Mouse (Mus musculus): ENCODE measurements around the gene Kif26a. TPM values are rescaled to one million over a fixed set of nuclear protein-coding genes. Genes with fewer than 3 reads are reported as not detected.

The Kif26a gene
- total RNA-seq, 2 experiments from 2014 or later = not detected

DNA sequence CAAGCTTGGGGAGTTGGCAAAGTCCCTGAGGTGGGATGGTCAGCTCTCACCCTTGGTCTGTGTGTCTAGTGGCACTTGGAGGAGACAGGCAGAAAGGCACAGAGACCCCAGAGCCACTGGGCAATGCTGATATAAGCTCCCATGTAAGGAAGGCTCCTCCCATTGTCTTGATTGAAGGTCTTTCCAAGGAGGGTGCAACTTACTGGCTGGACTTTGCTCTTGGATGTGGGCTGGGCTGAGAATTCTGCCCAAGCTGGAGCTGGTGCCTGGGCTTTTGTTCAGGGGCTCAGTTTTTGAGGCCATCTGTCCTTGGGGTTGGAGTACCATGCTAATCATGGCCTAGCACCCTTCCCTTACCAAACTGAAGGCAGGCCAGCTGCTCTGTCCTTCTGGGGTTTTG lies 12.8 kb downstream of the Kif26a start:
- ATAC-seq (replicated peaks; ENCODE audit: poor library complexity, severe bottlenecking) = no peak

- ATAC-seq (replicated peaks; ENCODE audit: poor library complexity, severe bottlenecking) = no peak
Measured at GRCm38 (mm10) chr12:112163981-112164839, 18.2 kb downstream of the Kif26a start.

DNA sequence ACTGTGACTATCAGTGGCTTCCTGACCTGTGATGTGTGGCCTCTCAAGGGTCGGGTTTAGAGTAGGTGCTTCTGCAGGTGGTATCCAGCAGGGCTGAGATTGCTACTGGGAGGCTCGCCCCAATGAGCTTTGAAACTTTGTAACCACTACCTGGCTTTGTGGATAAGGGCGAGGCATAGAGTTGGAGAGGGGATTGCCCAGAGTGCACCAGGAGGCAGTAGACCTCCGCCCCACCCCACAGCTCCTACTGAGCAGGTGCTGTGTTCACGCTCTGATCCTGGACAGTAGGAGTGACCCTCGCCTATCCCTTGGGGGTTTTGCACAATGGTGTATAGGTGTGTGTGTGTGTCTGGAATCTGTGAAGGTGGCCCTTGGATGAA lies 18.8 kb downstream of the Kif26a start:
- ATAC-seq (replicated peaks; ENCODE audit: poor library complexity, severe bottlenecking) = no peak

- ATAC-seq (replicated peaks; ENCODE audit: poor library complexity, severe bottlenecking) = no peak
Measured at GRCm38 (mm10) chr12:112169240-112169639, 23.2 kb downstream of the Kif26a start.

DNA sequence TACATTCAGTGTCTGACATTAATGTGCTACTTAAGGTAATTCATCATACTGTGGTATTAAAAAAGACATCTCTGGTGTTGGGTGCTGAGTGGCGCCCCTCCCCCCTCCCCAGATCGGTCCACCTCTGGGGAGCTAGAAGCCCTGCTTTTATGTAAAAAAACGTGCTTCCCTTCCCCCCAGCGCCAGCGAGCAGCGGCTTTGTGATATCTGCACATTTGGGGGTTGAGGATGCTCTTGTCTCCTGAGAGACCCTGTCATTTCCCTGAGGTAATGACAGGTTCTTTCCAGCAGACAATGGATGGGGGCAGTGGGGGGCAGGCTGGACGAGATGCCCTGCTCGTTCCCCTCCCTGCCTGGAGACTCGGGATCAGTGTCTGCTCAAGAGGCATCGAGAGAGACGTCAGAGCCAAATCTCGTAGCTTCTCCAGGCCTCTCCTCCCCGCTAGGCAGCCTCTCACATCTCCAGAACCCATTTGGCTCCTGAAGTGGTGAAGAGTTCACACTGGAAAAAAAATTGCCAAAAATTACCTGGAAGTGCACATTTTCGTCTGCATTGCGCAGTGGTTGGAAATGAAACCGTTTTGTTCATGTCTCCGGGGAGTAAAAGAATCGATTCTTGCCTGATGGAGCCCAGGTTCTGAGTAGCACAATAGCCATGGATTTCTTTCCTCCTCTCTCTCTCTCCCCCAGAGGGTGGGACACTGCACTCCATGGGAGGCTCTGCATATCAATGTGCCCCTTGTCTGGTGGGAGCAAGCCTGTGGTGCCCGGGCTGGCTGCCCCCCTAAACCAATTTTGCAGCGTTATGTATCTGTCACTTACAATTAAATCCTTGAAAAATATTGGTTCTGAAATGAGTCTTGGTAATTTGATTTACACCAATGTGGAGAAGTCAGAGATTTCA lies 24.9 kb downstream of the Kif26a start:
- no peak for ATAC-seq (replicated peaks; ENCODE audit: poor library complexity, severe bottlenecking)

- ATAC-seq (replicated peaks; ENCODE audit: poor library complexity, severe bottlenecking) = no peak
Measured at GRCm38 (mm10) chr12:112171657-112172056, 25.6 kb downstream of the Kif26a start.

GRCm38 (mm10) chr12:112172214-112172613 lies 26.2 kb downstream of the Kif26a start:
- ATAC-seq (replicated peaks; ENCODE audit: poor library complexity, severe bottlenecking) = no peak

DNA sequence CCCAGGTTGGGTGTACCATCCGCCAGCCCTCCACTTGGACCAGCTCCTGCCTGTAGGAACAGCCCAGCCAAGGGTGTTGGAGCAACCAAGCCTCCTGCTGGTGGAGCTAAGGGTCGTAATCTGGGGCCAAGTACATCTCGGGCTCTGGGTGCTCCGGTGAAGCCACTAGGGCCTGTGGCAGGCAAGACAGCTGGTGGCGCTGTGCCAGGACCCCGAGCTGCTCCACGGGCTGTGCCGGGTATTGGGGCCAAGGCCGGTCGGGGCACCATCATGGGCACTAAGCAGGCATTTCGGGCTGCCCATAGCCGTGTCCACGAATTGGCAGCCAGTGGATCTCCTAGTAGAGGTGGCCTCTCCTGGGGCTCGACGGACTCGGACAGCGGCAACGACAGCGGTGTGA lies 31.7 kb downstream of the Kif26a start:
- ATAC-seq (replicated peaks; ENCODE audit: poor library complexity, severe bottlenecking) = no peak

GRCm38 (mm10) chr12:112179687-112180086 lies 33.7 kb downstream of the Kif26a start:
- ATAC-seq (replicated peaks; ENCODE audit: poor library complexity, severe bottlenecking) = no peak

- ATAC-seq (replicated peaks; ENCODE audit: poor library complexity, severe bottlenecking) = no peak
Measured at GRCm38 (mm10) chr12:112181921-112182608, 36.1 kb downstream of the Kif26a start.

DNA sequence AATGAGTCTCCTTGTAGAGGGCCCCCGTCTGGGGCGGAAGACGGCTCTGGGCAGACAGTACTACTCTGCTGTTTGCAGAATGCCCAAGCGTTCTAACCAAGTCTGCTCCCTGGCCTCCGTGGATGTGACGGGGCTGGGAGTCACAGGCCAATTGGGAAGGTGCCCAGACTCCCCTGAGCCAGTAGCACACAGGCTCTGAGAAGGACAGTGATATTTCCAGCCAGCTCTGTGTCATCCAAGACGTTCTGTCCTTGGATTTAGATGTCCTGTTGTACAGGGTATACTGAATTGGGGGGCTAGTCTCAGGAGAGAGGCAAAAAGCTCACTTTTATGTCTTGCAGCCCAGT lies 36.6 kb downstream of the Kif26a start:
- ATAC-seq (replicated peaks; ENCODE audit: poor library complexity, severe bottlenecking) = no peak

- no peak for ATAC-seq (replicated peaks; ENCODE audit: poor library complexity, severe bottlenecking)
Measured at GRCm38 (mm10) chr12:112183675-112184074, 37.7 kb downstream of the Kif26a start.

DNA sequence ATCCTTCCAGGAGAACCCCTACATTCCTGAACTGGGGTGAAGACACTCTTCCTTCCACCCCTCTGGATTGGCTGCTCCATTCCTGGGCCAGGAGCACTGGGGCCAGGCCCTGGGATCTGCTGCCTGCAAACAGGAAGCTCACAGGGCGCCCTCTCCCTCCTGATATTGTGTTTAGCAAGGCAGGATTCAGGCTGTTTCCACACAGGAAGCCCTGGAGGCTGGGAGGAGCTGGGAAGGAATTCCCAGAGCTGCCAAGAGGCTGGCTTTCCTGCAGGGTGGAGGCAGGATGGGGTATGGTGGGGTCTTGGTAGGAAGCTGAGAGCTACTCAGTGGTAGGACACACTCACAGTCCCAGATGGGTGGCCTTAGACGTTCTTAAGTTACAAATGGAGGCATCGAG lies 38.4 kb downstream of the Kif26a start:
- ATAC-seq (replicated peaks; ENCODE audit: poor library complexity, severe bottlenecking) = no peak

GRCm38 (mm10) chr12:112186899-112187298 lies 40.9 kb downstream of the Kif26a start:
- ATAC-seq (replicated peaks; ENCODE audit: poor library complexity, severe bottlenecking) = no peak

GRCm38 (mm10) chr12:112191753-112192152 lies 45.7 kb downstream of the Kif26a start:
- ATAC-seq (replicated peaks; ENCODE audit: poor library complexity, severe bottlenecking) = no peak

DNA sequence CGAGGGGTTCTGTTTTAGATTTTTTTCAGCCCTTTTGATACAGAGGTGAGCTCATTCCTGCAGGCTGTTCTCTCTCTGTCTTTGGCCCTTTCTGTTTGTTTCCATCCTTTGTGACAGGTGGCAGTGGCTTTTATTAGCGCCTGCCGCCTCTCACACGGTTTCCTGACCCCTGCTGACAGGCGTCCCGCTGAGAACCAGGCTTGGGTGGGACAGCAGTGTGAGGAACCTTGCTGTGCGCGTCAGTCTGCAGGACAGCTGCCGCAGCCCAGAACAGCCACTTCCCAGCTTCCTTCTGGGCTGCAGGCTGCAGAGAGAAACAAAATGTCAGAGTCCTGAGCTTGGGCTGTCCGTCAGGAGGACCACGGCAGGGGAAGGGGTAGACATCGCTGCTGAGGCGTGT lies 49.0 kb downstream of the Kif26a start:
- ATAC-seq (replicated peaks; ENCODE audit: poor library complexity, severe bottlenecking) = no peak

DNA sequence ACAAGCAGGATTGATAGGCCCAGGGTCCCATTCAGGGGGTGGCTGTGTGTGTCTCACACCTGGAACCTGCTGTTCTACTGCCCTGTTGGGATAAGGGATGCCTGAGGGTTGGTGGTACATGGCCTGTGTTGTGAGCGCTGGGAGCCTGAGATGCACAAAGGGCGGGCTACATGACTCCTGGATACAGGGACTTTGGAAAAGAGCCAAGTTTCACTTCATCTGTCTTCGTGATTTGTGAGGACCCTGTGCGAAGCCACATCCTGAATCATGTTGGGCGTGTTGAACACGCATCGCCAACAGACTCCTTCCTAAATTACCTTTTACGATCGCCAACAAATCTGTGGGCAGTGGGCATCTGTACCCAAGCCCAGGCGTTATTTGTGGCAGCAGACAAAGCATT lies 50.6 kb downstream of the Kif26a start:
- ATAC-seq (replicated peaks; ENCODE audit: poor library complexity, severe bottlenecking) = peak; percentile 14; the same call in 1 of the 2 replicates

GRCm38 (mm10) chr12:112199363-112199762 lies 53.4 kb downstream of the Kif26a start:
- ATAC-seq (replicated peaks; ENCODE audit: poor library complexity, severe bottlenecking) = no peak

DNA sequence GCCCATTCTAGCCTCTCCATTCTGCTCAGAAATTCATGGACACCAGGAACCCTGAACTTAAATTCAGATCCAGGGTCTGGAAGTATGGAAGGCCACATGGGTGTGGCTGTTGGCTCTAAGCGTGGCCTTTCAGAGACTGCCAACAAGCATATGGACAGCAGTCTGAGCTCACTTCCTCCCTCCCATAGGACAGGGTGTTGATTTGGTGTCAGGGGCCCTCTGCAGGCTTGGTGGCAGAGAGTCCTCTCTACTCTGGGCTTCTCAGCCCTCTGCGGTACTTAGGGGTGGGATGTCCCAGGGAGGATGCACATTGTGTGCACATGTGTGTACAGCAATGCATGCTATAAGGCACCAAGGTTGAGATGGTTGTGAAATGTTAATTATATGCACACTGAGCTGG lies 54.0 kb downstream of the Kif26a start:
- no peak for ATAC-seq (replicated peaks; ENCODE audit: poor library complexity, severe bottlenecking)

- no peak for ATAC-seq (replicated peaks; ENCODE audit: poor library complexity, severe bottlenecking)
Measured at GRCm38 (mm10) chr12:112207163-112207562, 61.2 kb downstream of the Kif26a start.

- no peak for ATAC-seq (replicated peaks; ENCODE audit: poor library complexity, severe bottlenecking)
Measured at GRCm38 (mm10) chr12:112207734-112208133, 61.7 kb downstream of the Kif26a start.

Measured in granulocyte monocyte progenitor cell, adult 5-6 weeks (primary cell).